Mouse (Mus musculus): ENCODE measurements at regions not wholly inside any gene's neighbourhood (a gene's known extent, or its start where the extent isn't known, plus 50 kb on each side); places are given as distances from the start of the nearest gene placed in this dataset.

GRCm38 (mm10) chr8:126673038-126673740, 79.4 kb upstream of the Irf2bp2 start:
- Histone ChIP-seq H3K9ac (ENCODE audit: low read length) (no peak overlapping the region), H3K27me3 (ENCODE audit: control insufficient read depth, insufficient read depth, low read length) (no peaks in the 10 kb centered on the region), H3K4me2 (no peak overlapping the region), H3K27ac (ENCODE audit: low read depth, low read length) (no peak overlapping the region), H3K36me3 (ENCODE audit: control insufficient read depth, insufficient read depth, low read length) (no peaks in the 10 kb centered on the region), H3K4me3 (ENCODE audit: low read depth, low read length) (no peak overlapping the region), H3K4me1 (ENCODE audit: control insufficient read depth, insufficient read depth, low read length) (peaks cover 3% of the 10 kb centered on the region), H3K9me3 (ENCODE audit: control insufficient read depth, low read length) (no peaks in the 10 kb centered on the region)
- WGBS: 86% methylated on average over 9 of the region's 9 CpGs
- no peak for ATAC-seq (ENCODE audit: low FRiP score)
- DNase-seq (ENCODE audit: low spot score, missing footprints): no peak

- no peak overlapping the region for H3K9ac ChIP-seq (ENCODE audit: low read length)
- H3K9me3 ChIP-seq (ENCODE audit: control insufficient read depth, low read length): no peaks in the 10 kb centered on the region
- ATAC-seq (ENCODE audit: low FRiP score): no peak
- H3K36me3 ChIP-seq (ENCODE audit: control insufficient read depth, insufficient read depth, low read length): no peaks in the 10 kb centered on the region
- WGBS: 92% methylated on average over 11 of the region's 11 CpGs
- no peak overlapping the region for H3K4me3 ChIP-seq (ENCODE audit: low read depth, low read length)
- no peak for DNase-seq (ENCODE audit: low spot score, missing footprints)
- no peaks in the 10 kb centered on the region for H3K27me3 ChIP-seq (ENCODE audit: control insufficient read depth, insufficient read depth, low read length)
- H3K4me2 ChIP-seq: no peak overlapping the region
- H3K4me1 ChIP-seq (ENCODE audit: control insufficient read depth, insufficient read depth, low read length): peaks cover 16% of the 10 kb centered on the region
- H3K27ac ChIP-seq (ENCODE audit: low read depth, low read length): no peak overlapping the region
These were observed 77.8 kb upstream of the Irf2bp2 start for GRCm38 (mm10) chr8:126671594-126671993.

- H3K36me3 ChIP-seq (ENCODE audit: control insufficient read depth, insufficient read depth, low read length): no peaks in the 10 kb centered on the region
- ATAC-seq (ENCODE audit: low FRiP score) (no peak), DNase-seq (ENCODE audit: low spot score, missing footprints) (no peak)
- H3K4me3 ChIP-seq (ENCODE audit: low read depth, low read length): no peak overlapping the region
- WGBS: 96% methylated on average over 9 of the region's 9 CpGs
- peaks cover 27% of the 10 kb centered on the region for H3K4me1 ChIP-seq (ENCODE audit: control insufficient read depth, insufficient read depth, low read length)
- no peak overlapping the region for H3K27ac ChIP-seq (ENCODE audit: low read depth, low read length)
- no peaks in the 10 kb centered on the region for H3K9me3 ChIP-seq (ENCODE audit: control insufficient read depth, low read length)
- H3K27me3 ChIP-seq (ENCODE audit: control insufficient read depth, insufficient read depth, low read length): no peaks in the 10 kb centered on the region
- H3K9ac ChIP-seq (ENCODE audit: low read length): no peak overlapping the region
- H3K4me2 ChIP-seq: no peak overlapping the region
These were observed 76.1 kb upstream of the Irf2bp2 start for GRCm38 (mm10) chr8:126669919-126670318.

- Histone ChIP-seq H3K27me3 (ENCODE audit: control insufficient read depth, insufficient read depth, low read length) (no peaks in the 10 kb centered on the region), H3K4me1 (ENCODE audit: control insufficient read depth, insufficient read depth, low read length) (peaks cover 27% of the 10 kb centered on the region), H3K4me3 (ENCODE audit: low read depth, low read length) (no peak overlapping the region), H3K4me2 (no peak overlapping the region), H3K9me3 (ENCODE audit: control insufficient read depth, low read length) (no peaks in the 10 kb centered on the region), H3K9ac (ENCODE audit: low read length) (no peak overlapping the region), H3K36me3 (ENCODE audit: control insufficient read depth, insufficient read depth, low read length) (no peaks in the 10 kb centered on the region), H3K27ac (ENCODE audit: low read depth, low read length) (no peak overlapping the region)
- WGBS: 62% methylated on average over 6 of the region's 6 CpGs
- ATAC-seq (ENCODE audit: low FRiP score) (no peak), DNase-seq (ENCODE audit: low spot score, missing footprints) (no peak)
These were observed 75.4 kb upstream of the Irf2bp2 start for GRCm38 (mm10) chr8:126669154-126669553.

- Histone ChIP-seq H3K4me3 (ENCODE audit: low read depth, low read length) (no peak overlapping the region), H3K9me3 (ENCODE audit: control insufficient read depth, low read length) (no peaks in the 10 kb centered on the region), H3K4me2 (no peak overlapping the region), H3K27ac (ENCODE audit: low read depth, low read length) (no peak overlapping the region), H3K27me3 (ENCODE audit: control insufficient read depth, insufficient read depth, low read length) (no peaks in the 10 kb centered on the region), H3K36me3 (ENCODE audit: control insufficient read depth, insufficient read depth, low read length) (no peaks in the 10 kb centered on the region), H3K4me1 (ENCODE audit: control insufficient read depth, insufficient read depth, low read length) (peaks cover 28% of the 10 kb centered on the region), H3K9ac (ENCODE audit: low read length) (no peak overlapping the region)
- no peak for ATAC-seq (ENCODE audit: low FRiP score)
- DNase-seq (ENCODE audit: low spot score, missing footprints): no peak
- 84% methylated on average over 5 of the region's 5 CpGs for WGBS
These were observed 74.9 kb upstream of the Irf2bp2 start for GRCm38 (mm10) chr8:126668657-126669025.

GRCm38 (mm10) chr8:126667721-126668656, 74.2 kb upstream of the Irf2bp2 start:
- Histone ChIP-seq H3K9ac (ENCODE audit: low read length) (no peak overlapping the region), H3K9me3 (ENCODE audit: control insufficient read depth, low read length) (no peaks in the 10 kb centered on the region), H3K27me3 (ENCODE audit: control insufficient read depth, insufficient read depth, low read length) (no peaks in the 10 kb centered on the region), H3K27ac (ENCODE audit: low read depth, low read length) (peak overlapping the region; percentile 75; the same call in 1 of the 2 replicates), H3K4me2 (no peak overlapping the region), H3K4me3 (ENCODE audit: low read depth, low read length) (no peak overlapping the region), H3K36me3 (ENCODE audit: control insufficient read depth, insufficient read depth, low read length) (no peaks in the 10 kb centered on the region), H3K4me1 (ENCODE audit: control insufficient read depth, insufficient read depth, low read length) (peaks cover 32% of the 10 kb centered on the region)
- DNase-seq (ENCODE audit: low spot score, missing footprints) (no peak), ATAC-seq (ENCODE audit: low FRiP score) (no peak)
- 78% methylated on average over 16 of the region's 16 CpGs for WGBS

- Histone ChIP-seq H3K27ac (ENCODE audit: low read depth, low read length) (peak overlapping the region; percentile 75), H3K36me3 (ENCODE audit: control insufficient read depth, insufficient read depth, low read length) (no peaks in the 10 kb centered on the region), H3K4me1 (ENCODE audit: control insufficient read depth, insufficient read depth, low read length) (peaks cover 37% of the 10 kb centered on the region), H3K4me2 (no peak overlapping the region), H3K4me3 (ENCODE audit: low read depth, low read length) (no peak overlapping the region), H3K27me3 (ENCODE audit: control insufficient read depth, insufficient read depth, low read length) (no peaks in the 10 kb centered on the region), H3K9me3 (ENCODE audit: control insufficient read depth, low read length) (no peaks in the 10 kb centered on the region), H3K9ac (ENCODE audit: low read length) (peak overlapping the region; percentile 28; the same call in 1 of the 2 replicates)
- 59% methylated on average over 12 of the region's 12 CpGs for WGBS
- DNase-seq (ENCODE audit: low spot score, missing footprints): peak; percentile 91
- ATAC-seq (ENCODE audit: low FRiP score): peak; percentile 23
These were observed 73.4 kb upstream of the Irf2bp2 start for GRCm38 (mm10) chr8:126667086-126667720.

GRCm38 (mm10) chr8:126666327-126667085, 72.7 kb upstream of the Irf2bp2 start:
- WGBS: 1% methylated on average over 15 of the region's 15 CpGs
- ATAC-seq (ENCODE audit: low FRiP score): peak; percentile 87

More at GRCm38 (mm10) chr8:126666327-126667085, 72.7 kb upstream of the Irf2bp2 start:
- no peaks in the 10 kb centered on the region for H3K36me3 ChIP-seq (ENCODE audit: control insufficient read depth, insufficient read depth, low read length)
- peaks cover 43% of the 10 kb centered on the region for H3K4me1 ChIP-seq (ENCODE audit: control insufficient read depth, insufficient read depth, low read length)
- no peaks in the 10 kb centered on the region for H3K27me3 ChIP-seq (ENCODE audit: control insufficient read depth, insufficient read depth, low read length)
- DNase-seq (ENCODE audit: low spot score, missing footprints): peak; percentile 98
- peak overlapping the region; percentile 2; the same call in 1 of the 2 replicates for H3K4me2 ChIP-seq
- no peaks in the 10 kb centered on the region for H3K9me3 ChIP-seq (ENCODE audit: control insufficient read depth, low read length)
- peak overlapping the region; percentile 14; the same call in 1 of the 2 replicates for H3K9ac ChIP-seq (ENCODE audit: low read length)
- H3K27ac ChIP-seq (ENCODE audit: low read depth, low read length): peak overlapping the region; percentile 75
- H3K4me3 ChIP-seq (ENCODE audit: low read depth, low read length): no peak overlapping the region

Data from midbrain, embryonic 11.5 days (tissue).